Mouse (Mus musculus) ZHBTc4 (cell line): ENCODE data around the gene Hist1h2bg.

Source experiments
- DNase-seq: peaks from one replicate; pipeline ENCODE4 v3.0.0-alpha.2; 2011; ENCODE audit warnings: low read depth, low spot score

Hist1h2bg gene

GRCm38 (mm10) chr13:23582219-23583056 is 11.2 kb downstream of the Hist1h2bg start:
- peak; percentile 88 for DNase-seq

GRCm38 (mm10) chr13:23583387-23584068 is 12.3 kb downstream of the Hist1h2bg start:
- no peak for DNase-seq

- DNase-seq, result peak; percentile 55
Observed at GRCm38 (mm10) chr13:23584331-23584730, 13.1 kb downstream of the Hist1h2bg start.

GRCm38 (mm10) chr13:23585029-23585441 is 13.8 kb downstream of the Hist1h2bg start:
- DNase-seq, result peak; percentile 82

GRCm38 (mm10) chr13:23585442-23586098 is 14.4 kb downstream of the Hist1h2bg start:
- peak; percentile 92 for DNase-seq

DNA sequence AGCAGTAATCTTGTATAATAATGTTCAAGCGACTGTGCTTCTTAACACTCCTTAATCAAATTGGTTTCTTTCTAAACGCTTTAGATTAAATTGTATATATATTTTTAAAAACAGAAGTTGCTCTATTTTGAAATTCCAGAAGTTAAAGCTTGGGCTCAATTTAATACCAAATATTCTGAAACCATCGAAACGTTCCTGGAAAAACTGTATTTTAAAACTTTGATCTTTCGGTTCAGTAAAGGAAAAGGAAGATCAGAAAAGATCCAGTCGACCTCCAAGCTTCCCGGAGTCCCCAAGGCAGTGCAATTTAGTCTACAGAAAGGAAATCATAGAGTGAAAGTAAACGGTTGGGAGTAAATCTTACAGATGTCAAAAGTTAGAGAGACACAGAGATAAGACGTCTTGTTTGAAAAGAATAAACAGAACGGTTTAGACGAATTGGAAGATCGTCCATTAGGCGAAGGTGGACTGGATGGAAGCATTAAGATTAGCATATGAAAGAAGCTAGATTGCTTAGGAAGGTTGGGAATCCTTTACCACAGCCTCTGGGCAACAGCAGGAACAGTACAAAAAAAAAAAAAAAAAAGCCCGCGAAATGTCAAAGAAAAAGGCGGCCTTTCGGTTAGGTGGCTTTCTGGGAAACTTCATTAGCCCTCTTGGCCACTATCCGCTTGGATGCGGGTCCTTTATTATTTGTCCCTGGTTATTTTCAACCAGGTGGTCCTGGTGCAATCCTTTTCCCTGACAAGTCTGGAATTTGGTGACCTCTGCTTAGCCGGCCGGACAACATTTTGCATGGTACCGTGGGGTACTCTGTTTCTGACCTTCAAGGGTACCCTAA is 15.1 kb downstream of the Hist1h2bg start:
- peak; percentile 82 for DNase-seq

DNA sequence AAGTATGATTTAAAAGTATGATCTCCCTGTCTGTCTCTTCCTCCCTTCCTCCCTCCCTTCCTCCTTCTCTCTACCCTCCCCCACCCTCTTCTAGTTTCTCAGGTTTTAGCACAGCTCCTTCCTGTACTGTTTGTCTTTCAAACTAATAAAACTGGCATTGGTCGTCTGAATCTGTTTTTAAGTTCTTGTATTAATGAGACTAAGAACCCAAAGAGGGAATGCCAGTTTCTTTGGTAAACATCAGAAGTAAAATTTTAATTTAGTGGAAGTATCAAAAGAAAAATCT is 15.7 kb downstream of the Hist1h2bg start:
- peak; percentile 24 for DNase-seq

DNA sequence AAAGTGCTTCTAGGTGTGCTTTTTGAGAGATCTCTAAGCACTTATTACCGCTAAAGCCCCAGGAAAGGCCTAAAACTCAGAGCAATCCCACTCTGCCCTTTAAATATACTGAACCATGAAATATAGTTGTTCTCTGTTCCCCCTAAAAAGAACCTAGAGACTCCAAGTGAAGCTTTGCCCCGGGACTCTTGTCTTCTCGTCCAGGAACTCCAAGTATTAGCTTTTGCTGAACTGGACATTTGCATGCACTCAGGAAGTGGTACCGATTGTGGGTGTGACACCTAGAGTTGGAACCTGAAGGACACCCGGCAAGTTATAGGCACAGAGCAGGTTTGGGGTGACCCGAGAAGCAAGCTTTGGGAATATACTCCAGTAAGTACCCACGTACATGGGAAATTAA is 20.0 kb downstream of the Hist1h2bg start:
- no peak for DNase-seq

GRCm38 (mm10) chr13:23591886-23592285 is 20.7 kb downstream of the Hist1h2bg start:
- peak; percentile 54 for DNase-seq

GRCm38 (mm10) chr13:23592614-23593013 is 21.4 kb downstream of the Hist1h2bg start:
- DNase-seq, result no peak

DNA sequence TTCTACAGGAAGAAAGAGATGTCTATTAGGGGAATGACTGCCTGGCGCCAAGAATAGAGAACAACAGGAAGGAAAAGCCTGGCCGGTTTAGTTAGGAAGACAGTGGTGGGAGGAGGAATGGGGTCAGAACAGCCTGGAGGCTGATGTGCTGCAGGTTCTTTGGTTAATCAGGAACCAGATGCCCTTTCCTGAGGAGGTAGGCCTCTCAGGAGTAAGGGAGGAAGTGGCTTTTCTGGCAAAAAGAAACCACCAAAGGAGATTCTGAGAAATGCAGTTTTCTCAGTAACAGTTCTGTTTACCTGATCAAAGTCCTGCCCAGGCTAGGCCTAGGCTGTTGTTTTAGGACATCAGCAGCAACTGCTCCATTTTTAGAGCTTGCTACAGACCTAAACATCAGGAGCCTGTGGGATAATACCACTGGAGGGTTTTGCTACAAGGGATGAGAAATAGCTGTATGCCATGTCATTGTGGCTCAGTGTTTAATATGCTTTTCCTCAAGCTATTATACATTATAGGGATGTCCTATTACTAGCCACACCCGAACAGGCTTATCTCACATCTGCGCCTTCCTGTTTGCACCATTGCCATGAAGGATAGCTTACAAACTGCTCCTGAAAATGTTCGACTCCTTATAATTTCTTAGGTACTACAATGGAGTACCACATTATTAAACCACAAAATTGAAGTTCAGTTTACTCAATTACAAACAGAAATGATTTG is 22.0 kb downstream of the Hist1h2bg start:
- no peak for DNase-seq

DNA sequence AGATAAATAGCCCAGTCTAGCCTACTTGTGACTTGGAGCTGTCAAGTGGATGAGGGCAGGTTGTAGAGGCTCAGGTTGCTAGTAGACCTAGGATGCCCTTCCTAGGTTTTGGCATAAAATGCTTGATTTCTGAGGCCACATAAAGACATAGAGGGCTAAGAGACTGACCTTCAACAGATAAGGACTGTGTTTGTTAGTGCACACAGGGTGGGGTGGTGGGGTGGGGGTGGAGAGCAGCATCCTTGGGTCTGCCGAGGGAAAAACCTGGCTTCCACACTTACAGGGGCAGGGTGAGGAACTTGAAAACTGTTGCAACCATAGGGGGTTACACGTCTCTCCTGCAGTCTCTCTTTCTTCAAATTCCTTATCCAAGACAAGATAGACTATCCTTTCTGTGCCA is 24.0 kb downstream of the Hist1h2bg start:
- peak; percentile 23 for DNase-seq

GRCm38 (mm10) chr13:23595622-23596372 is 24.6 kb downstream of the Hist1h2bg start:
- DNase-seq, result peak; percentile 62

DNA sequence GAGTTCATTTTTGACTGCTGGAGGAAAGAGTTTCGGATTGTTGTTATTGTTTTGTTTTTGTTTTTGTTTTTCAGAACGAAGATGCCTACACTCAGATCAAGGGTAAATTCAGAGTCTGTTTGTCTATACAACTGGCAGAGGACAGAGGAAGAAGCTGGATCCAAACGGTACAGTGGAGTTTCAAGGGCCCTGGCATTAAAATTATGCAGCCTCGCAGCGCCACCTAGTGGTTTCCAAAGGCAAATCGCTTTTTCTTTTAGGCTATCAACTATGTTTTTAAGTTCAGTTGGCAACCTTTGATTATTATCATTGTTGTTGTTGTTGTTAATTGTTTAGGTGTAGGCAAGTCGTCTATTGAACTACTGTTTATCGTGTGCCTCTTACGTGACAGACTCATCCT is 26.8 kb downstream of the Hist1h2bg start:
- peak; percentile 78 for DNase-seq

DNA sequence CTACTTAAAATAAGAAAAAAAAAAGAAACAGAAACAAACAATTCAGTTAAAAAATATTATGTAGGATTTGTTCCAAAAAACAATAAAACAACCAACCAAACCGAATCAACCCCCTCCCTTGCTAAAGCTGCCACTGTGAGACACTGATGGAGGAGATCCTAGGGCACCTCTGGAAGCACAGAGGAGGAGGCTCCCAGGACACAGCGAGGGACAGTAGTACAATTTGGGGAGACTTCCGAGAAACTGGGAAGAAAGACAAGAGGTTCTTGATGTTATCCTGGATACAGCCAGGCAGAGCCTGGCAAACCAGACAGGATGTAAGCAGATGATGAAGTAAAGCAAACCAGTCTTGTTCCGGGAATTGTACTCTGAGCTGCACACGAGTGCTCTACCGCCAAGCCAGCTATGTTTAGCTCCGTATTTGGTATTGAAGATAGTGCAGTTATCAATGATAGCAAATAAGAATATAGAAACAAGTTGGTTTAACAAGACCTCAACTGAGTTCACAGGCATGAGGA is 32.0 kb downstream of the Hist1h2bg start:
- no peak for DNase-seq

GRCm38 (mm10) chr13:23604452-23604851 is 33.3 kb downstream of the Hist1h2bg start:
- DNase-seq, result no peak

DNA sequence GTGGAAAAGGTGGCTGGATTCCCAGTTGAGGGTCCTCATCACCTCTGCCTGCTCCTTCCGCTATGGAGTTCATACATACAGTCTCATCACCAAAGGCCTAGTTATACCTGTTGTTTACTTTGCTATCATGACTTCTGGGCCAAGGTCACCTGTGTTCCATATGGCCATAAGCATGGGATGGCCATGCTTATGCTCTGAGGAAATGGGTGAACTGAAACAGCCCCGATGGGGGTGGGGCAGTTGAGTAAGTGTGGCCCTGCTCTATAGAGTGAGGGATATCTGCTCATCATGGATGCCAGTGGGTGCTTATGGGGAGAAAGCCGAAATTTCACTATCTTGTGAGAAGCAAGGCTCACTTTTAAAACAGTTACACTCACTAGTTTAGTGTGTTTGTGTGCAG is 33.9 kb downstream of the Hist1h2bg start:
- DNase-seq, result no peak

DNA sequence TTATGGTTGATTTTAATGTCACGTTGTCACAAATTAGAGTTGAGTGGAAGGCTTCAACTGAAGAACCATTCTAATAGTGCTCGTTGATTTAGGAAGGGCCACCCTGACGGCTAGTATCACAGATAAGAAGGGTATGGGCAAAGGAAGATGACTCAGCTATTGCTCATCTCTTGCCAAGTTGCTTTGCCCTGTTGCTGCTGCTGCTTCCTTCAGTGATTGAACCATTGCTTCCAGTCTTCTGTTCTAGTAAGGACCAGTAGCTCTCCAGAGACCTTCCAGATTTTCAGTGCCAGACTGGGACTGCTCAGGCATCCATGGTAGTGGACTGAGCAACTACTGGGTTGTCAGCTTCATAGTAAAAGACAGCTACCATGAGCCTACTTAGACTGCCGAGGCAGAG is 38.0 kb downstream of the Hist1h2bg start:
- DNase-seq, result no peak

GRCm38 (mm10) chr13:23609844-23610243 is 38.6 kb downstream of the Hist1h2bg start:
- no peak for DNase-seq

GRCm38 (mm10) chr13:23610393-23610792 is 39.2 kb downstream of the Hist1h2bg start:
- DNase-seq, result peak; percentile 40
